Mouse (Mus musculus) central nervous system, embryonic 11.5 days (tissue): Measurements from ENCODE around the gene Gpr37l1. TPM values are rescaled to one million over a fixed set of nuclear protein-coding genes. Genes with fewer than 3 reads are reported as not detected.

Experiments used
- polyA plus RNA-seq: library from polyadenylated mRNA; depleted of rRNA; stranded (reverse); fragments of >200 nt; gene quantifications from 2 replicates; pipeline ENCODE4 v1.2.3, GENCODE M21; 2012; rRNA removed

Gpr37l1 gene
- 0.02 TPM in 1 of 2 replicates, not detected in the other for polyA plus RNA-seq

GRCm38 (mm10) chr1:135167435-135167834, at the start of gene Gpr37l1:
Gene Gpr37l1, minus strand, starts transcription at chr1:135167681.

GRCm38 (mm10) chr1:135146077-135146945, 21.2 kb downstream of the Gpr37l1 start, which contains the start of gene Arl8a:
Gene Arl8a, plus strand, starts transcription at chr1:135146824.

GRCm38 (mm10) chr1:135132473-135132872, 35.0 kb downstream of the Gpr37l1 start, which contains the start of gene Ptpn7:
Gene Ptpn7, plus strand, starts transcription at chr1:135132700.

Other genes starting within 250 kb of the Gpr37l1 start
- gene Ppp1r12b, start 211.7 kb downstream of the Gpr37l1 start, polyA plus RNA-seq = 8.3 and 8.7 TPM in 2 replicates
- 29.1 and 32.5 TPM in 2 replicates for gene Ube2t, start 205.1 kb downstream of the Gpr37l1 start, polyA plus RNA-seq
- gene Lgr6, start 62.4 kb downstream of the Gpr37l1 start, polyA plus RNA-seq = 0.11 and 0.45 TPM in 2 replicates
- gene Ptpn7, start 35.0 kb downstream of the Gpr37l1 start, polyA plus RNA-seq = 2.1 and 2.3 TPM in 2 replicates
- gene Arl8a, start 20.9 kb downstream of the Gpr37l1 start, polyA plus RNA-seq = 82.5 and 97.0 TPM in 2 replicates
- gene Elf3, start 90.9 kb upstream of the Gpr37l1 start, polyA plus RNA-seq = 0.70 and 1.2 TPM in 2 replicates
- 40.7 and 48.9 TPM in 2 replicates for gene Rnpep, start 116.4 kb upstream of the Gpr37l1 start, polyA plus RNA-seq
- gene Timm17a, start 146.1 kb upstream of the Gpr37l1 start, polyA plus RNA-seq = 52.6 and 54.9 TPM in 2 replicates
- gene Lmod1, start 157.1 kb upstream of the Gpr37l1 start, polyA plus RNA-seq = 0.63 and 0.83 TPM in 2 replicates
- 29.3 and 35.1 TPM in 2 replicates for gene Shisa4, start 207.6 kb upstream of the Gpr37l1 start, polyA plus RNA-seq